Mouse (Mus musculus): ENCODE measurements around the gene Vwa7. TPM values are rescaled to one million over a fixed set of nuclear protein-coding genes. Genes with fewer than 3 reads are reported as not detected.

Gene Vwa7
- polyA plus RNA-seq, 1 experiment from 2014 or later, result 0.12 TPM

DNA sequence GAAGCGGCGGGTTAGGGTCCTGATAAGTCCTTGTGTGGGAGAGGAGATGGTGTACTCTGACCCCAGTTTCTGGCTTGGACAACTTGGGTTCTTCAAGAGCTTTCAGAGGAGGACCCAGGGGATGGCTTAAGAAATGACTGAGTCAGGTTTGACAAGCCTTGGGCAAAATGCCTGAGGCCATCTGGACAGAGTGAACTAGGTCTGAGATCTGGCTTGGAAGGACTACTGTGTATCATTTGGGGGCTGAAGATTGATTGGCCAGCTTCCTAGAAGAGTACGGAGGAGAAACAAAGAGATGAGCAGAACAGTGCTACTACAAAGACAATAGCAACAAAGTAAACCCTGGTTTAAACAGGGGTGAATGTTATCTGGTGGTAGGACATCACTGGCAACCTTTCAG is 47.1 kb downstream of the Vwa7 start:
- Histone ChIP-seq H3K27me3 (replicated peaks; ENCODE audit: control insufficient read depth, insufficient read depth, low read length) (peaks cover 7% of the 10 kb centered on the region; the same call in 1 of the 2 replicates), H3K4me1 (replicated peaks; ENCODE audit: control insufficient read depth, insufficient read depth, low read length) (peaks cover 9% of the 10 kb centered on the region; the same call in 1 of the 2 replicates), H3K4me3 (ENCODE audit: low read depth, low read length) (no peak overlapping the region), H3K9ac (ENCODE audit: low read depth, low read length) (no peak overlapping the region), H3K36me3 (ENCODE audit: control insufficient read depth, insufficient read depth) (peaks cover 14% of the 10 kb centered on the region), H3K4me2 (replicated peaks; ENCODE audit: low read depth) (no peak overlapping the region), H3K9me3 (ENCODE audit: control insufficient read depth) (no peaks in the 10 kb centered on the region), H3K27ac (ENCODE audit: low read depth, low read length) (no peak overlapping the region)
- no peak for ATAC-seq
- no peak for TF ChIP-seq CTCF (IDR thresholded peaks at IDR 0.05; ENCODE audit: low read depth)
- 86% methylated on average over 3 of the region's 3 CpGs for WGBS

DNA sequence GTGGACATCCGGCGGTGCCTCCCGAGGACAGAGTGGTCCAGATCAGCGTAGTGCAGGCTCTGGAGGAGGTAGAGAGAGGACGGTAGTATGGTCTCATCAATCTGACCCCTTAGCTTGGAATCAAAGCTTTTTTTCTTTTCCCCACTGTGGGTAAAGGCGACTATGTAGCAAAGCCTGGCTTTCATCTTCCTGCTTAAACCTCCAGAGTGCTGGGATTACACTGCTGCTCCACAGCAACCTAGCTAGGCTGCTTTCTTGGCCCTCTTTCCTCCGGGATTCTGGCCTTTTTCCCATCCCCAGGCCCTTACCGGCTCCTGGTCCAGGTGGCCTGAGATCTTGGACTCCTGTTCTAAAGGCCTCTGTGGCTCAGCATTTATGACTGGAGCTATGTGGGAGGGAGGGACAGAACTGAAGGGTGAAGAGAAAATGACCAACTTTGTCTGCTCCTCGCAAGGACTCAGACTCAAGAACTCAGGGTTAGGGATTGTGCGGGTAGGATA is 48.0 kb downstream of the Vwa7 start:
- 35% methylated on average over 10 of the region's 10 CpGs for WGBS
- Histone ChIP-seq H3K36me3 (ENCODE audit: control insufficient read depth, insufficient read depth) (peaks cover 13% of the 10 kb centered on the region), H3K4me2 (replicated peaks; ENCODE audit: low read depth) (peak overlapping the region; percentile 71), H3K4me3 (ENCODE audit: low read depth, low read length) (peak overlapping the region; percentile 34), H3K27ac (ENCODE audit: low read depth, low read length) (peak overlapping the region; percentile 23; the same call in 1 of the 2 replicates), H3K9me3 (ENCODE audit: control insufficient read depth) (no peaks in the 10 kb centered on the region), H3K4me1 (replicated peaks; ENCODE audit: control insufficient read depth, insufficient read depth, low read length) (peaks cover 9% of the 10 kb centered on the region; the same call in 1 of the 2 replicates), H3K9ac (ENCODE audit: low read depth, low read length) (0 out of 2 replicates have a peak overlapping the region, but pooled peaks have one; percentile 45), H3K27me3 (replicated peaks; ENCODE audit: control insufficient read depth, insufficient read depth, low read length) (peaks cover 7% of the 10 kb centered on the region; the same call in 1 of the 2 replicates)
- ATAC-seq, result peak; percentile 4; the same call in 1 of the 2 replicates
- TF ChIP-seq CTCF (IDR thresholded peaks at IDR 0.05; ENCODE audit: low read depth), result no peak

DNA sequence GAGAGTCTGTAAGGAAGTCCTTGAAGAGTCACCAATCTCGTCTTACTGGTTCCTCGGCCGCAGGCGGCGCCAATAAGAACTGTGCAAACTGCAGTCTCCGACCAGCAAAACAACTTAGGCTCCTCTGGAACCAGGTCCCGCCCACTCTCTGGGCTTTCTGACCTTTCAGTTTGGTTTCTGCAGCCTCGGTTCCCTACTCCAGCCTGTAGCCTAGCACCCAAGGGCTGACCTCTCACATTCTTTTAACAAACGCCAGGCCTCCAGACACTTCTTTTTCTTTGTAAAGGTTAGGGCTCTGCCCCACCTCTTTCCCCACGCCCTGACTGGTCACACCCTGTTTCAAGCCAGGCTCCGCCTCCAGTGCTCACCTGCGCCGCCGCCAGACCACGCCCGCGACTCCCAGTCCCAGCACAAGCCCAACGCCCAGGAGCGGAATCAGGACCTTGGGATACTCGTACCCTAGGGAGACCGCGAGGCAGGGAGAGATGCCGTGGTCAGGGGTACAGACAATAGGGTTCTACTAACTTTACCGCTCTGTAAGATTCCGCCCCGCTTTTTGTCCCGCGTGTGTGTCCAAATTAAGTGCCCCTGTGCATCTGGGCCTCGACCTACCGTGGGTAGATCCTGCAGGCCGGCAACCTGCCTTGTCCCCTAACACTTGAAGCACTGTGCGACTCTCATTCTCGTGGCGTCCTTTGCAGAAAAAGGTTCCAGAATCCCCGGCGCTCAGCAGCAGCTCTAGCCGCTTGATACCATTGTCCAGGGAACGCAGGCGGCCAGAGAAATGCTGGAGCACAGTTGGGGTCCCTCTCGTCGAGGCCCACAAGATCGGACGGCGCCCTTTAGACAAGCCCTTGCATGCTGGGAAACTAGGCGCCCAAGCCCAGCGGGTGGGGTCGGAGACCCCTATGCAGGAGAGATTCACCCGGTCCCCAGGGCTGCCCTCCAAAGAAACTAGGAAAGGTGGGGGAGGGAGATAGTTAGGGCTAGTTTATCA is 48.9 kb downstream of the Vwa7 start, which contains the start of gene Ly6g6c:
TSS of gene Ly6g6c (plus strand) at position 438 of the 997 bp plus-strand sequence.
- peak within 1 kb of the TSS; percentile 34 for H3K4me3 ChIP-seq (ENCODE audit: low read depth, low read length)
- peak; percentile 33 for TF ChIP-seq CTCF (IDR thresholded peaks at IDR 0.05; ENCODE audit: low read depth)
- H3K4me1 ChIP-seq (replicated peaks; ENCODE audit: control insufficient read depth, insufficient read depth, low read length), result peaks cover 9% of the 10 kb centered on the region; the same call in 1 of the 2 replicates
- no peaks in the 10 kb centered on the region for H3K9me3 ChIP-seq (ENCODE audit: control insufficient read depth)
- H3K9ac ChIP-seq (ENCODE audit: low read depth, low read length), result peak within 1 kb of the TSS; percentile 45; the same call in 1 of the 2 replicates
- ATAC-seq, result peak; percentile 84
- 7% methylated on average over 48 of the region's 48 CpGs for WGBS
- peak within 1 kb of the TSS; percentile 23; the same call in 1 of the 2 replicates for H3K27ac ChIP-seq (ENCODE audit: low read depth, low read length)
- H3K27me3 ChIP-seq (replicated peaks; ENCODE audit: control insufficient read depth, insufficient read depth, low read length), result peaks cover 7% of the 10 kb centered on the region; the same call in 1 of the 2 replicates
- H3K36me3 ChIP-seq (ENCODE audit: control insufficient read depth, insufficient read depth), result peaks cover 13% of the 10 kb centered on the region
- H3K4me2 ChIP-seq (replicated peaks; ENCODE audit: low read depth), result peak within 1 kb of the TSS; percentile 71

DNA sequence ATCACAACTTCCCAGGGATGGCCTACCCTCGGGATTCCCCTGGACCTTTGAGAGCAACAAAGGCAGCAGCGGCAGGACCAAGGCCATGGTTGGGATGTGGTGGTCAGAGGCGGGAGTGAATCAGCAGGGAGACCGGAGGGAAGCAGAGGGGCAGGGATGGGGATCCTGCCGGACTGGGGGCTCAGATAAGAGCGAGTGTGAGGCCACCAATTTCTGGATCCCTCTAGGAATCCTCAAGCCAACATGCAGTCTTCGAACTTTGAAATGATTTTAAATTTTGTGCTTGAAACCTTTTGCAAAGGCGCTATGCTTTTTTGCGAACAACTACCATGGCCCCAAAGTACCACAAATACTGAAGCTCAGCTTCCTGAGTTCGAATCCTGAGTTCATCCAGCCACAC is 49.7 kb downstream of the Vwa7 start, which contains the start of gene Mpig6b:
TSS of gene Mpig6b (minus strand) at position 101 of the 400 bp plus-strand sequence.
- Histone ChIP-seq H3K9me3 (ENCODE audit: control insufficient read depth) (no peaks in the 10 kb centered on the region), H3K27me3 (replicated peaks; ENCODE audit: control insufficient read depth, insufficient read depth, low read length) (peaks cover 7% of the 10 kb centered on the region; the same call in 1 of the 2 replicates), H3K36me3 (ENCODE audit: control insufficient read depth, insufficient read depth) (peaks cover 8% of the 10 kb centered on the region), H3K4me1 (replicated peaks; ENCODE audit: control insufficient read depth, insufficient read depth, low read length) (peaks cover 9% of the 10 kb centered on the region; the same call in 1 of the 2 replicates), H3K9ac (ENCODE audit: low read depth, low read length) (peak within 1 kb of the TSS; percentile 45; the same call in 1 of the 2 replicates), H3K4me3 (ENCODE audit: low read depth, low read length) (peak within 1 kb of the TSS; percentile 34), H3K4me2 (replicated peaks; ENCODE audit: low read depth) (peak within 1 kb of the TSS; percentile 71), H3K27ac (ENCODE audit: low read depth, low read length) (peak within 1 kb of the TSS; percentile 23; the same call in 1 of the 2 replicates)
- no peak for TF ChIP-seq CTCF (IDR thresholded peaks at IDR 0.05; ENCODE audit: low read depth)
- WGBS, result 69% methylated on average over 10 of the region's 10 CpGs
- ATAC-seq, result no peak

DNA sequence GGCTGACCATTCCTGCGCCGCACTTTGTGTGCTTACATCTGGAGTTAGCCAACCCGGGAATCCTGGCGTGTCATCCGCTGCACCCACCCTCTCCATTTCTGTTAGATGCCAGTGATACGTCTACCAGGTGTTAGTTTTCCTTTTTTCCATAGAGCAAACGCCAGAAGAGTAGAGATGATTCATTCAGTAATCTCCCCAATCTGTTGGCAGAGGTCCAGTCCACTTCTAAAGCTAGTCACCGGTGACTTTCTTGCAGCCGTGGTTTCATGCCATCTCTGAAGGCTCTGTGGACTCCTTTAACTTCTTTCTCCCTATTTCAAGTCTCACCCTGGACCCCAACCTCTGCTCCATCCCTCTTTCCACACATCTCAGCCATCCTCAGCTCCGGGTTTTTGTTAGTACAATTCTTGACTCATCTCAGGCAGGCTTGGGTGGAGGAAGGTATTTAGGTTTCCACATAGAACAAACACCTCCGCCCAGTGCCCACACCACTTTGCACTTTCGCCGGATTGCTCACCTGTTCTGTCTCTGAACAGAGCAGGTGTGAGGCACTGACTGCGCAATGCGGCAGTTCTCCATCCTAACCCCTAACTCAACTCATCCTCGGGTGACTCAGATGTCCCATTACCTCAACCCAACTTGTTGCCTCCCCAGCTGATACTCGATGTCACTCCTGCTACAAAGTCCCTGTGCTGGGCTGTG is 52.0 kb downstream of the Vwa7 start:
- Histone ChIP-seq H3K4me3 (ENCODE audit: low read depth, low read length) (no peak overlapping the region), H3K27ac (ENCODE audit: low read depth, low read length) (no peak overlapping the region), H3K9ac (ENCODE audit: low read depth, low read length) (no peak overlapping the region), H3K9me3 (ENCODE audit: control insufficient read depth) (no peaks in the 10 kb centered on the region), H3K27me3 (replicated peaks; ENCODE audit: control insufficient read depth, insufficient read depth, low read length) (peaks cover 7% of the 10 kb centered on the region; the same call in 1 of the 2 replicates), H3K4me2 (replicated peaks; ENCODE audit: low read depth) (no peak overlapping the region), H3K36me3 (ENCODE audit: control insufficient read depth, insufficient read depth) (no peaks in the 10 kb centered on the region), H3K4me1 (replicated peaks; ENCODE audit: control insufficient read depth, insufficient read depth, low read length) (peaks cover 9% of the 10 kb centered on the region; the same call in 1 of the 2 replicates)
- WGBS, result 65% methylated on average over 17 of the region's 17 CpGs
- no peak for ATAC-seq
- TF ChIP-seq CTCF (IDR thresholded peaks at IDR 0.05; ENCODE audit: low read depth), result no peak

Measured in intestine, postnatal 0 days (tissue).